Mouse (Mus musculus): ENCODE results near the gene Med9. TPM values are rescaled to one million over a fixed set of nuclear protein-coding genes. Genes with fewer than 3 reads are reported as not detected.

Med9 gene
- polyA plus RNA-seq, 2 experiments = 11.2 to 15.9 TPM

DNA sequence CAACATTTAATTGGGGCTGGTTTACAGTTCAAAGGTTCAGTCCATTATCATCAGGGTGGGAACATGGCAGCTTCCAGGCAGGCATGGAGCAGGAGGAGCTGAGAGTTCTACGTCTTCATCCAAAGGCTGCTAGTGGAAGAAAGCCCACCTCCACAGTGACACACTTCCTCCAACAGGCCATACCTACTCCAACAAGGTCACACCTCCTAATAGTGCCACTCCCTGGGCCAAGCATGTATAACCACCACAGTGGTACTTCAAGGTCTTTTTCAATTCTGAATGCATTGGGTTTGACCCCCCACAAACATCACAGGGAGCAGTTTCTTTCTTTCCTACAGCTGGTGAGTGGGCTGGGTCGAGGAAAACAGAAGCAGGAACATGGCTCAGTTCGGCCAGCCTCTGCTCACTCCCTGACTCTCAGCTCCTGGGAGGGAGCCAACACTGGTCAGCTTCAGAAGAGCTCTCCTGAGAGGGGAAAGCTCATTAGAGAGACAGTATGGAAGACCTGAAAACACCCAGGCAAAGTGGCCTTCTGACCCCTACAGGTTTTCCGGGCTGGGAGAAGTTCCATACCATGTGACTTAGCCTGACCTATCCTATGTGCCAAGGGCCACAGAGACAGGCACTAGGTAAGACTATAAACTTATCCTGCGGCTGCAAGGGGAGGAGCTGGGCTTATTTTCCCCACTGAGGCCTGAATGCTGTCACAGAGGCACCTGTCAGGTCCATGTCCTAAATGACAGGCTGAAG is 53.4 kb downstream of the Med9 start:
- Histone ChIP-seq H3K4me2 (ENCODE audit: low read depth) (no peak overlapping the region), H3K4me1 (replicated peaks; ENCODE audit: control insufficient read depth in 2 of 2, insufficient read depth in 2 of 2, low read length in 1 of 2) (no peaks in the 10 kb centered on the region)
- TF ChIP-seq CTCF (IDR thresholded peaks at IDR 0.05; ENCODE audit: low read depth) (no peak), EP300 (IDR thresholded peaks at IDR 0.05; ENCODE audit: low read depth) (no peak)

DNA sequence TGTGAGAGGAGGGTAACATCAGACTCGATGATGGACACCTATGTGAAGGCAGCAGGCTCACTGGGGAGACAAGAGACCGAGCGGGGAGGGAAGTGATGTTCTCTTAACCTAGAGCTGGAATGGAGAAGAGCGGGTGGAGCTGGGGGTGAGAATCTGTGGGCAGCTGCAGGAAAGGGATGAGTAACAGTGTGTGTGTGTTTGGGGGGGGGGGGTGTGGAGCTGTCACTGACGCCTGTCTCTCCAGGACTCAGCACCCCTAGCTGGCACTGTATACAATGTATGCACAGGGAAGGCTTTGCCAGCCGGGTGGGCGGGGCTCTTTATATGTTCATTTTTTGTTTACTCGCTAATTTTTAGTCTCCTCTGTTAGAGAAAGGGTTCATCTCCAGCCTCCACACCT is 55.8 kb downstream of the Med9 start:
- DNase-seq (ENCODE audit: low read depth in 3 of 3, low spot score in 3 of 3) = no peak
- Histone ChIP-seq H3K27ac (no peak overlapping the region), H3K36me3 (replicated peaks; ENCODE audit: control insufficient read depth, insufficient read depth, low read depth) (no peaks in the 10 kb centered on the region), H3K9me3 (ENCODE audit: control insufficient read depth, low read length) (no peaks in the 10 kb centered on the region), H3K9ac (replicated peaks) (no peak overlapping the region), H3K4me1 (replicated peaks; ENCODE audit: control insufficient read depth in 2 of 2, insufficient read depth in 2 of 2, low read length in 1 of 2) (no peaks in the 10 kb centered on the region), H3K27me3 (ENCODE audit: control insufficient read depth, insufficient read depth, low read length) (no peaks in the 10 kb centered on the region), H3K4me3 (ENCODE audit: insufficient read depth in 1 of 2, low read depth in 2 of 2, low read length in 2 of 2) (no peak overlapping the region), H3K4me2 (ENCODE audit: low read depth) (no peak overlapping the region)
- ATAC-seq (ENCODE audit: insufficient read depth) = no peak
- 66% methylated on average over 8 of the region's 8 CpGs for WGBS (ENCODE audit: insufficient replicate concordance)
- TF ChIP-seq CTCF (IDR thresholded peaks at IDR 0.05; ENCODE audit: low read depth) (no peak), EP300 (IDR thresholded peaks at IDR 0.05; ENCODE audit: low read depth) (no peak)

More for the DNA sequence above, 53.4 kb downstream of the Med9 start:
- H3K9ac ChIP-seq (replicated peaks) = no peak overlapping the region
- WGBS (ENCODE audit: insufficient replicate concordance) = 65% methylated on average over 5 of the region's 5 CpGs
- H3K4me3 ChIP-seq (ENCODE audit: insufficient read depth in 1 of 2, low read depth in 2 of 2, low read length in 2 of 2) = no peak overlapping the region
- ATAC-seq (ENCODE audit: insufficient read depth) (no peak), DNase-seq (ENCODE audit: low read depth in 3 of 3, low spot score in 3 of 3) (no peak)
- no peak overlapping the region for H3K27ac ChIP-seq
- no peaks in the 10 kb centered on the region for H3K36me3 ChIP-seq (replicated peaks; ENCODE audit: control insufficient read depth, insufficient read depth, low read depth)
- no peaks in the 10 kb centered on the region for H3K9me3 ChIP-seq (ENCODE audit: control insufficient read depth, low read length)
- H3K27me3 ChIP-seq (ENCODE audit: control insufficient read depth, insufficient read depth, low read length) = no peaks in the 10 kb centered on the region

DNA sequence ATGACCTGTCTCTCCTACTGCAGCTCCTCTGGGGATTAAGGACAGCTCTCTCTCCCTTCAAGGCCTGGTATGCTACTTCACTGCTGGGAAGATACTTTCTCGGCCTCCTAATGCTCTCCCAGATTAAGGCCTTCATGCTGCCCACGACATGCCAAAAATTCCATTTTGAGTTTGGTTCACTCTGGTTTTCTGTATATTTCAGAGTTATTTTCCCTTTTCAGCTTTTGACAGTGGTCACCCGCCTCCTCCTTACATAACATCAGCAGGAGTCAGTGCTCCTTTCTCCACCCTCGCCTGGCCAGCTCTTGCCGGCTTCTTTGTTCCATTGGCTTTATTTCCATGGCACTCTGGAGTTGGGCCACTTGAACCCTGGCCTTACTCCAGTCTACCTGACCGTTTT is 56.7 kb downstream of the Med9 start:
- Histone ChIP-seq H3K9me3 (ENCODE audit: control insufficient read depth, low read length) (no peaks in the 10 kb centered on the region), H3K4me1 (replicated peaks; ENCODE audit: control insufficient read depth in 2 of 2, insufficient read depth in 2 of 2, low read length in 1 of 2) (no peaks in the 10 kb centered on the region), H3K36me3 (replicated peaks; ENCODE audit: control insufficient read depth, insufficient read depth, low read depth) (no peaks in the 10 kb centered on the region), H3K4me2 (ENCODE audit: low read depth) (no peak overlapping the region), H3K4me3 (ENCODE audit: insufficient read depth in 1 of 2, low read depth in 2 of 2, low read length in 2 of 2) (no peak overlapping the region), H3K27ac (no peak overlapping the region), H3K27me3 (ENCODE audit: control insufficient read depth, insufficient read depth, low read length) (no peaks in the 10 kb centered on the region), H3K9ac (replicated peaks) (no peak overlapping the region)
- DNase-seq (ENCODE audit: low read depth in 3 of 3, low spot score in 3 of 3) = no peak
- 74% methylated on average over 6 of the region's 6 CpGs for WGBS (ENCODE audit: insufficient replicate concordance)
- no peak for ATAC-seq (ENCODE audit: insufficient read depth)
- TF ChIP-seq CTCF (IDR thresholded peaks at IDR 0.05; ENCODE audit: low read depth) = no peak
- no peak for TF ChIP-seq EP300 (IDR thresholded peaks at IDR 0.05; ENCODE audit: low read depth)

GRCm38 (mm10) chr11:60005866-60006265 is 57.9 kb downstream of the Med9 start:
- Histone ChIP-seq H3K27ac (no peak overlapping the region), H3K4me1 (replicated peaks; ENCODE audit: control insufficient read depth in 2 of 2, insufficient read depth in 2 of 2, low read length in 1 of 2) (no peaks in the 10 kb centered on the region), H3K36me3 (replicated peaks; ENCODE audit: control insufficient read depth, insufficient read depth, low read depth) (no peaks in the 10 kb centered on the region), H3K4me3 (ENCODE audit: insufficient read depth in 1 of 2, low read depth in 2 of 2, low read length in 2 of 2) (no peak overlapping the region), H3K9me3 (ENCODE audit: control insufficient read depth, low read length) (no peaks in the 10 kb centered on the region), H3K9ac (replicated peaks) (no peak overlapping the region), H3K27me3 (ENCODE audit: control insufficient read depth, insufficient read depth, low read length) (no peaks in the 10 kb centered on the region), H3K4me2 (ENCODE audit: low read depth) (no peak overlapping the region)
- DNase-seq (ENCODE audit: low read depth in 3 of 3, low spot score in 3 of 3) (no peak), ATAC-seq (ENCODE audit: insufficient read depth) (no peak)
- WGBS (ENCODE audit: insufficient replicate concordance) = 55% methylated on average over 3 of the region's 3 CpGs
- no peak for TF ChIP-seq CTCF (IDR thresholded peaks at IDR 0.05; ENCODE audit: low read depth)
- no peak for TF ChIP-seq EP300 (IDR thresholded peaks at IDR 0.05; ENCODE audit: low read depth)

GRCm38 (mm10) chr11:60009451-60009850 is 61.4 kb downstream of the Med9 start:
- ATAC-seq (ENCODE audit: insufficient read depth) = no peak
- TF ChIP-seq EP300 (IDR thresholded peaks at IDR 0.05; ENCODE audit: low read depth) = no peak
- no peak for TF ChIP-seq CTCF (IDR thresholded peaks at IDR 0.05; ENCODE audit: low read depth)
- DNase-seq (ENCODE audit: low read depth in 3 of 3, low spot score in 3 of 3) = no peak
- 66% methylated on average over 3 of the region's 3 CpGs for WGBS (ENCODE audit: insufficient replicate concordance)
- no peak overlapping the region for H3K4me2 ChIP-seq (ENCODE audit: low read depth)
- H3K4me3 ChIP-seq (ENCODE audit: insufficient read depth in 1 of 2, low read depth in 2 of 2, low read length in 2 of 2) = no peak overlapping the region
- no peaks in the 10 kb centered on the region for H3K4me1 ChIP-seq (replicated peaks; ENCODE audit: control insufficient read depth in 2 of 2, insufficient read depth in 2 of 2, low read length in 1 of 2)
- H3K9me3 ChIP-seq (ENCODE audit: control insufficient read depth, low read length) = no peaks in the 10 kb centered on the region
- no peak overlapping the region for H3K9ac ChIP-seq (replicated peaks)
- H3K27me3 ChIP-seq (ENCODE audit: control insufficient read depth, insufficient read depth, low read length) = no peaks in the 10 kb centered on the region
- no peaks in the 10 kb centered on the region for H3K36me3 ChIP-seq (replicated peaks; ENCODE audit: control insufficient read depth, insufficient read depth, low read depth)
- H3K27ac ChIP-seq = no peak overlapping the region

Measured in liver, embryonic 14.5 days (tissue).